Mouse (Mus musculus) adrenal gland, postnatal 25 days (tissue): Measurements from ENCODE around the gene Pold2. TPM values are rescaled to one million over a fixed set of nuclear protein-coding genes. Genes with fewer than 3 reads are reported as not detected.
"Not testable (repeated sequence)": the region's sequence is repeated elsewhere in the genome, so short reads cannot be mapped to it uniquely, and the experiment has no call there.

Source experiments
- DNase-seq: peaks from one replicate; pipeline ENCODE4 v3.0.0; 2021; ENCODE audit warnings: mixed read lengths
- total RNA-seq: library from RNA; stranded (reverse); gene quantifications from 2 replicates; pipeline ENCODE4 v1.2.3, GENCODE M21; 2021

Pold2 gene
- total RNA-seq, 1 experiment from 2014 or later: 42.2 TPM

DNA sequence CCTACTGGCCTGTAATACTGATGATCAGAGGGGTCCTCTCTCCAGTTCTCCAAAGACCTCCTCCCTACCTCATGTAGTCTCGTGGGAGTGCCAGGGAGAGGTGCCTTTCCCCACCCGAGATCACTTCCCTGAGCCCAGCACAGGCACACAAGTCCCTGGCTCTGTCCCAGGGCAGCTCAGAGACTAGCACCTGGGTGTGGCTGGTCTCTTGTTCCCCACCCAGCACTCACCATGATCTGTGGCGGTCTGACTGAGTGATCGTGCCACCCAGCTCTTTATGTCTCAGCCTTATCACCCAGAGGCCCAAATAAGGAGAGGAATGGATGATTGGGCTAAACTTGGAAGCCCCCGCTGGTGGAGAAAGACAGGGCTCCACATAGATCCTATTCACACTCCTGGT is 20.4 kb upstream of the Pold2 start, which contains the start of gene Myl7:
Gene Myl7 (minus strand): TSS at position 252 of the 400 bp plus-strand sequence.
- DNase-seq: no peak

DNA sequence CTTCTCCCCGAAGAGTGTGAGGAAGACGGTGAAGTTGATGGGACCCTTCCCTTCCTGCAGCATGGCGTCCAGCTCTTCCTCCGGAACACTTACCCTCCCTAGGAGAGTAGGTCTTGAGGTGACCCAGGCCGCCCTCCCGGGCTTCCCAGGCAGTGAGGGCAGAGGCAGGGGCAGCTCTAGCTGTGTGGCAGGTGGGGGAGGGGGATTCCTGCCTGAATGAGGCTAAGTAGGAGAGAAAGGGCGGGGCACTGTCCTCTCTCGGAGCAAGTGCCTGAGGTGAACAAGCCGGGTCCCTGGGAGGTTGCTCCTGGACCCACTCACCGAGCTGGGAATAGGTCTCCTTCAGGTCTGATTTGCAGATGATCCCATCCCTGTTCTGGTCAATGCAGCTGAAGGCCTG is 19.7 kb upstream of the Pold2 start:
- DNase-seq: no peak

DNA sequence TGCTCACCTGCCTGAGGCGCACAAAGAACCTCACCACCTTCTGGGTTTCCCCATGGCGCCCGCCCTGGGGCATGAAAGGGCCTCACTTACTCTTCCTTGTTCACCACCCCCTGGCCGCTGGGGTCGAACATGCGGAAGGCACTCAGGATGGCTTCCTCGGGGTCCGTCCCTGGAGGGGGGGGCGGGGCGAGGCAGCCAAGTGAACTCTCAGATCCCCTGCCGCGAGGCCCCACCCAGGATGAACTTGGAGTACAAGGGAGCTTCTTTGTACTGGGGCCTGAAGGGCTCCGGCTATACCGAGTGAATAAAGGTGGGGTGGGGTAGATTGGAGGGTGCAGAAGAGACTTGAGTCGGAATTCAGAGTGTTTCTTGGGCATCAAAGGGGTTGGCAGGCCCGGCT is 19.1 kb upstream of the Pold2 start:
- no peak for DNase-seq

DNA sequence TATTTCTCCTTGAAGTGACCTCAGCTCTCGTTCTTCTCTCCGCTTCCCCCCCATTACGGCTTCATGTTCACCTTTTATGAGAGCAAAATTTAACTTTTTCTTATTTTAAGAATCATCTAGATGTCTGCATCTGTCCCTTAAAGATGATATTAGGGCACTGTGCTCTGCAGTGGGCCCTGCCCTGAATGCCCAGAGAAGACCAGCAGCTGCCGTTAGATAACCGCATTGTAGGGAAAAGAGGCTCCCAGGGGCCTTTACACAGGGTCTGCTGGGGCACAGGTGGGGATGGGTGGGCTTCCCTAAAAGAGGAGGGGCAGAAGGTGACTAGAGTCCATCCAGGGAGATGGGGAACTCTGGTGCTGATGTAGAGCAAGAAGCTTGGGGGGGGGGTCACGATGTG is 15.7 kb upstream of the Pold2 start:
- no peak for DNase-seq

DNA sequence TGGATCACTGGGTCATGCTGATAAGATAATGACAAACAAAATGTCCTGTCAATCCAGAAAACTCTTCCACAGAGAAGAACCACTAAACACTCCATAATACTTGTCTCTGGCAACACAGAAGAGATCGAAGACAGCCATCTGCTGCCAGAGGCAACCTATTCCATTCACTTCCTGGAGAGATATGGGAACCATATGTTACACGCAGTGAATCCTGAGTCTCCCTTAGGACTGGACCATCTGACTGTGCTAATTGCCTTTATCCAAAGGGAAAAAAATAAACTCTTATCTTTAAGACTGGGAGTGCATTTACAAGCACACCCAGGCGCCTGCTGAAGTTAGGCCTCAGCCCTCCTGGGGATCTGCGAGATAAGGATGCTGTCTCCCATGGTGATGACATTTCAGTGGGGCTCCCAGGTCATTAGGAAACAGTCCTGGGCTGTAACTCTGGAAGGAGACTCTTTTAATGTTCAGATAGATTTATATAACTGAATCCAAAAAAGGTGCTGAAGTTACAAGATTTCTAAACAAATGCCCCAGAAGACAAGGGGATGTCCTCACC is 14.8 kb upstream of the Pold2 start:
- no peak for DNase-seq

DNA sequence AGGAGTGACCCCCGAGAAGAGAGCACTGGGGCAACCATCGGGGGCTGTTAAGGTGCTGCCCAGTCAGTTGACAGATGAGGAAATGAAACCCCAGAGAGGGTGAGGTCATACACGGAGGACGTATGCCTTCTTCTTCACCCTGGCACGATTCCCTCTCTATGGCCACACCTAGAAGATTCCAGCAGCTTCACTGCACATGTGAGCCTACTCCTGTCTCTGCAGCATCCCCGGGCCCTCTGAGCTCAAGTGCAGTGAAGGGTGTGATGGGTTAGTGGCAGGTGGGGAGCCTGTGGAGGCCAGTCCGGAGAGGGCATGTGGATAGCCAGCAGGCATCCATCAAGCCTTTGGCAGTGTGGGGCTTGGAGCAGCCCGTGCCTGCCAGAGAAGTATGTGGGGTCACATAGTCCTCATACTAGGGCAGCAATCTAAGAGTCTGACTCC is 14.1 kb upstream of the Pold2 start:
- DNase-seq: no peak

DNA sequence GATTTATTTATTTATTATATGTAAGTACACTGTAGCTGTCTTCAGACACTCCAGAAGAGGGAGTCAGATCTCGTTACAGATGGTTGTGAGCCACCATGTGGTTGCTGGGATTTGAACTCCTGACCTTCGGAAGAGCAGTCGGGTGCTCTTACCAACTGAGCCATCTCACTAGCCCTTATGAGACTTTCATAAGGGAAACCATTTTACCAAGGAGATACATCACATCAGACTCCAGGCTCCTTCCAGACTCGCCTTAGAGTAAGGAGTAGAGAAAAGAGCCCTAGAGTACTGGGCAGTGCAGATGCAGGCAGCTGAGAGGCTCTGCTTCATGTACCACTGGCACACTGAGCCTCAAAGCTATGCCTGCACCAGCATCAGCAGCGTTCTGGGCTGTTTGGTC is 10.5 kb upstream of the Pold2 start:
- DNase-seq: not testable (repeated sequence)

DNA sequence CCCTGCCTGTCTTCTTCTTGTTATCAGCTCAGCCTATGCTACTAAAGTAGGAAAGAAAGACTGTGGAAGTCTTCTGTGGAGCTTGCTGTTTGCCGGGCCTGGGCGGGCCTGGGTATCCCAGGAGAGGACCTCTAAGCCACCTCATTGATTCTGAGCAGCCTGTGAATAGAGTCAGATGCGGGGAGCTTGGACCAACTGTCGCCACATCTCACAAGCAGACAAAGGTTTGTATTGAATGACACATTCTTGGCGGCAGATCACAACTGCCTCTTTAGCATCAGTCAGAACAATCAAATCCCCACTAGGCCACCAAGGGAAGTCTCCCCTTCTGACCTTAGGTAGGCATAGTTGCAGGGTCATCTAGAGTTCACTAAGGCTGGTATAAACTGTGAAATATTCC is 9.2 kb upstream of the Pold2 start:
- no peak for DNase-seq

DNA sequence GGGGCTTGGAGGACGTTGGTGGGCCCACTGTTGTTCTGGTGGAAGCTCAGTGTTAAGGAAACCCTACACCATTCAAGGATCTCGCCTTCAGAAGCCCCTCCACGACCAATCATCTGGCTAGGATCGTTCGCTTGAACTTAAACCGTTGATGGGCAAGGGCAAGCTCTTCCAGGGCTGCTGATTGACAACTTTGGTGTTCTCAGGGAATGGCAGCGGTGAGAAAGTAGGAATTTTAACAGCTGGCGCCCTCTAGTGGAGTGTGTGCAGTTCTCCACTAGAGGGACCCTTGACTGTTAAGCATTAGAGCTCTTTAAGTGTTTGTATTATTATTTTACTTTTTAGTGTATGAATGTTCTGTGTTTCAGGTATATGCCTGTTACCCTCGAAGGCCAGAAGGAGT is 8.1 kb upstream of the Pold2 start:
- DNase-seq: peak; percentile 55

DNA sequence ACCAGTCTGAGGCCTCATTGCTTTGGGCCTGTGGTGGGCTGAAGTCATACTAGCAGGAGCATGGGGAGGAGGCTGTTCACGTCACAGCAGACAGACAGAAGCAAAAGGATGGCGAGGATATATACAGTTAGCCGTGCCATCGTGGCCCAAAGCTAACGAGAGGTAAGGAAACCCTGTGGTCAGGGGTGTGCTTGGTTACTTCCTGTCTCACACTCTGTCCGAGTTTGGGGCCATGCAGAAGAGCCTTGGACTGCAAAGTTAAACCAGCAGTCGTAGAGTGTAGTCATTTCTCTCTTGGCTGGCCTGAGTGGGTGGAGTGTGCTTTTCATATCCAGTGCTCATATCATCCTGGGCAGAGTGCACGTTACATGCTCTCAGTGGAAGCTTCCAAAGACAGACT is 4.4 kb upstream of the Pold2 start:
- no peak for DNase-seq

DNA sequence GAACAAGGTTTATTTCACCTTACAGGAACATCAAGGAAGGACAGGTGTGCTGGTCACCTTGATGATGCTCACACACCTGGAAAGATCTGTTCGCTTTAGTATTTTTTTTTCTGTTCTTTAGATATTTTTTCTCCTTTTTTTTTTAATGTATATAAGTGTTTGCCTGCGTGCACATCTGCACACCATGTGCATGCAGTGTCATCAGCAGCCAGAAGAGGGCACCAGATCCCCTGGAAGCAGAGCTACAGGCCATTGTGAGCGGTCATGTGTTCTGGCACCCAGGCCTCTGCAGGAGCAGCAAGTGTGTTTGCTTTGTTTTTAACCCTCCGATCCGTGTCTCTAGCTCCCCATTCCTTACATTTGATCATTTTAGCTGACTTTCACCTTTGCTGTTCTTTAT is 1.8 kb upstream of the Pold2 start:
- peak; percentile 59 for DNase-seq

DNA sequence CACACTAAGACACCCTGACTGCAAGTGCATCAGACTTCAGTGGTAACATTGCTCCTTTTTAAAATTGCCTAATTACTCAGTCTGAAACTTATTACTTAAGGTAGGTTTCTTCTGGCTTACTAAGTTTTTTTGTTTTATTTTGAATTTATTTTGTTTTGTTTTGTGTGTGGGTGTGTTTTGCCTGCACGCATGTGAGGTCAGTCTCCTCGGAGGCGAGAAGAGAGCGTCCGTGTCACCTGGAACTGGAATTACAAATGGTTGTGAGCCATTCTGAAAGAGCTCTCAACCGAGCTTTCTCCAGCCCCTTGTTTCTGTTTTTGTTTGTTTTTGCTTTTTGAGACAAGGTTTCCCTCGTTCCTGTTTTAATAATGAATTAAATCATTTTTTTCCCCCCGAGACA is 569 bp upstream of the Pold2 start:
- no peak for DNase-seq

DNA sequence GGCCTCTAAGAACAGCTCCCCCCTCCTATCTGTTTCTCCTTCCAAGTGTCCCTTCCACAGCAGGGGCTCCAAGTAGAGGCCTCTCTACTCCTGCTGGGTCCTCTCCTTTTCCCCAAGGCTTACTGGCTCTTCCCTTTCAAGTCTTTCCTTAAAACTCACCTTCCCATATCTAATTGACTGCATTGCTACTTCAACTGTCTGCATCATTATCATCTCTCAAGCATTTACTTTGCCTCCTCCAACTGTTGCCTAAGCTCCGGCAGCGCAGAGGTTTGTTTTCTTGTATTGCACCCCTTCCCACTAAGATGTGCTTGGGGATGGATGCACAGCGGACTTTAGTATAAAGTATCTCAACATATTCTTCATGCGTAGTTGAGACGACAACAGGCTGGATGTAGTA is 671 bp downstream of the Pold2 start:
- no peak for DNase-seq

DNA sequence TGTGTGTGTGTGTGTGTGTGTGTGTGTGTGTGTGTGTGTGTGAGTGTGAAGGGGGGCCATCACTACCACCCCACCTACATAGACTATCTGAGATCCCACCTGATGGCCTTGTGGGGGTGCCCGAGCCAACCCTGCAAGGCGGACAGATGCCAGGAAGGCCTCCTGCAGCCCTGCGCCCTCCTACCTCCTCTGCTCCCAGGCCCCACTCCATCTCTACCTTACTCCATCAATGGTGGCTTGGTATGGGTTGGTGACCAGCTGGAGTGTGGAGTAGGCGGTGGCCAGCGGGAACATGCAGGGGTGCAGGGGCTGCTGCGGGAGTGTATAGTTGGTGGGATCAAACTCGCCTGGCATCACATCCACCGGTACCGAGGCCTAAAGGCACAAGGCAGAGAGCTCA is 4.9 kb downstream of the Pold2 start:
- no peak for DNase-seq

DNA sequence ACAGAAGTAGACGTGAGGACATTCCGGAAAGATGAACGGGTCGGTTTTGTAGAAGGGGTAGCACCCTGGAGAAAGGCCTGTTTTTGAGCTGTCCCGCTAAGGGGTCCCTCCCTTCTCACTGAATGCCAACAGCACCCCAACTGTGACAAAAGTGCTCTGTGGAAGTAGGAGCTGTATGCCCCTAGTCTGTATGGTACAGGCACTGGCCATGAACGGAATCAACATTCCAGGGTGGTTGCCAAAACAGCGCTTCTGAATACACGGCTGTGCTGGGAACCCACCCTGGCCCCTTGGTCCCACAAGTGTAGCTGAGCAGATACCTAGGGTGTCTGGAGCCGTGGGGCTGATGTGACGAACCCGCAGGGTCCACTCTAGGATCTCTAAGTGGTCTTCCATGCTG is 5.4 kb downstream of the Pold2 start:
- no peak for DNase-seq

DNA sequence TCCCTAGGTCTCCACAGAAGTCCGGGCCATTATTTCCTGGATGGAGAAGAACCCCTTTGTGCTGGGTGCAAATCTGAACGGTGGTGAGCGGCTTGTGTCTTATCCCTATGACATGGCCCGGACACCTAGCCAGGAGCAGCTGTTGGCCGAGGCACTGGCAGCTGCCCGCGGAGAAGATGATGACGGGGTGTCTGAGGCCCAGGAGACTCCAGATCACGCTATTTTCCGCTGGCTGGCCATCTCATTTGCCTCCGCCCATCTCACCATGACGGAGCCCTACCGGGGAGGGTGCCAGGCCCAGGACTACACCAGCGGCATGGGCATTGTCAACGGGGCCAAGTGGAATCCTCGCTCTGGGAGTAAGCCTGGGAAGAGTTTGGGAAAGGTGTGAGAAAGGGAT is 8.0 kb downstream of the Pold2 start:
- DNase-seq: no peak

DNA sequence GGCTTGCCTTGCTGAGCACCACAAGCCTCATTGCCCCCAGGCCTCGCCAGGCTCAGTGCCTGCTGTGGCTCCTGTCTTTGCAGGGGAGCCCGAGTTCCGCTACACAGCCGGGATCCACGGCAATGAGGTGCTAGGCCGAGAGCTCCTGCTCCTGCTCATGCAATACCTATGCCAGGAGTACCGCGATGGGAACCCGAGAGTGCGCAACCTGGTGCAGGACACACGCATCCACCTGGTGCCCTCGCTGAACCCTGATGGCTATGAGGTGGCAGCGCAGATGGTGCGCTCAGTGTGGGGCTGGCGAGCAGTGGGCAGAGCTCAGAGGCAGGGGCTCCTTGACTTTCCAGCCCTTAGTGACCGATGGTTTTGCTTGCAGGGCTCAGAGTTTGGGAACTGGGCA is 8.8 kb downstream of the Pold2 start:
- no peak for DNase-seq

DNA sequence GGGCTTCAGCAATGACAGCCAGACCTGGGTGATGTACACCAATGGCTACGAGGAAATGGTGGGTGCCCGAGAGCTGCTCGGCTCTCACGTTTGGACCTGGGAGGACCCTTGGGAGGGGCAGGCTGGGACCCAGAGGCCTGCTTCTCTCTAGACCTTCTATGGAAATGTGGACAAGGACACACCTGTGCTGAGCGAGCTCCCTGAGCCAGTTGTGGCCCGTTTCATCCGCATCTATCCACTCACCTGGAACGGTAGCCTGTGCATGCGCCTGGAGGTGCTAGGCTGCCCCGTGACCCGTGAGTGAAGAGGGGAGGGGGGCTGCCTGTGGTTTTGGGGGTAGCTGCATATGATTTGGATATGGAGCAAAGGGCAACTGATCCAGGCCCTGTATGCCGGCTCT is 9.8 kb downstream of the Pold2 start:
- DNase-seq: no peak

DNA sequence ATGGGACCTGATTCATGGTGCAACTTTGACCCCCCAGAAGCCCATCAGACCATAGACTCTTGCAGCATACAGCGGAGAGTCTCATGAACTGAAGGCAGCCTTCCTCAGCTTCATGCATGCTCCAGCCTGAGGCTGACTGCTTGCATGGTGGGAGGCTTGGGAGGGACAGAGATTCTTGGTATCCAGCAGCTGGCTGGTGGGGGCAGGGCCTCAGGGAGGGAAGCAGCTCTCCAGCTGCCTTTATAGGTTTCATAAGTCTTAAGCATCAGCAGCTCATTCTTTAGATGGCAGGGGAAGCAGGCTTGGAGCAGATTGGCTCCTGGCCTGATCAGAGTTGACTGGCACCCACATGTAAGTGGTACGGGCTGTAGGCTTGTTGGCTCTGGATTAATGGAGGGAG is 10.9 kb downstream of the Pold2 start:
- no peak for DNase-seq

DNA sequence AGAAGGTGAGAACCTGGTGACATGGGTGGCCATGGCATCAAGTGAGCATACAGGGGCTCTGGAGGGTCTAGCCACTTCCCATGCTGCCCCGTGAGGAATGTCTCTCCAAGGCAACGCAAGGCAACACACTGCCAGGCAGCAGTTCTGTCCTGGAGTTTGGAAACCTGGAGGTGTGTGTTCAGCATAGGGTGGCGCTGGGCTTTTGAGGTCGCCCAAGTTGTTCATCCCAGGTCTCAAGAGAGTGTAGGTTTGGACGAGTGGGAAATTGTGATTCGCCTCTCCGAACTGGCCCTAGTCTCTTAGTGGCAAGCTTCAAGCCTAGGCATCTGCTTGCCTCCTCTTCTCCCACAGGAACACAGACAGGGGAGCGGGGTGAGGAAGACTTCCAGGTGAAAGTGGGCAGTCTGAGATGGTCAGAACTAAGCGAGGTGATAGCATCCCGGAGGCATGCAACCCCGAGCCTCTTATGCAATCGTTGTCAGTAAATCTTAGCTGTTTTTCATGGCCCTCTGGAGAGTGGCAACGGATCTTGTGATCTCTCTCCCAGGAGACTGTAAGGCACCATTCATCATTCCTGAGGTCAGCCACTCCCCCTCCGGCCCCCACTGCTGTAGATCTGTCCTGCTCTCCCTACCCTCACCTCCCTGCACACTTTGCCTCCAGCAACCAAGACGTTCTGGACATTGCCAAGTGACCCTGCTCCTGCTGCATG is 15.5 kb downstream of the Pold2 start:
- peak; percentile 69 for DNase-seq

DNA sequence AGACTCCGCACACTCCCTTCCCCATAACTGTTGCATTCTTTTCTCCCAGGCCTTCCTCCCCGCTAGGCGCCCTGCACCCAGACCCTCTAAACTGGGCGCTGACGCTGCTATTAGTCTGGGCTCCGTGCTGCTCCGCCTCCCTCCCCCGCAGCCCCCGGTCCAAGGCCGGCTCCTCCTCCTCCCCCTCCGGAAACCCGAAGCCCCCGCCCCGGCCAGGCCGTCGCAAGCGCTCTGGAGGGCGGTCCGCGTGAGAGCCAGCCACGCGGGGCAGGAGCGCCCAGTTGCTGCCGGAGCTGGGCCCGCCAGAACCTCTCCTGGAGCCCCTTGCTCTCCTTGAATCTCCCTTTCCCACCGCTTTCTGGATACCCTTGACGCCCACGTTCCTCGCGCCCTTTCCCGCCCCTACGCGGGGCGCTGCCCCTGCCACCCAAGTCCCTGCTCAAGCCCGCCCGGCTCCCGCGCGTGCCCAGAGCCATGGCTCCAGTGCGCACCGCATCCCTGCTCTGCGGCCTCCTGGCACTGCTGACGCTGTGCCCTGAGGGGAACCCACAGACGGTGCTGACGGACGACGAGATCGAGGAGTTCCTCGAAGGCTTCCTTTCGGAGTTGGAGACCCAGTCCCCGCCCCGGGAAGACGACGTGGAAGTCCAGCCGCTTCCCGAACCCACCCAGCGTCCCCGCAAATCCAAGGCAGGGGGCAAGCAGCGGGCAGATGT is 16.3 kb downstream of the Pold2 start, which contains the start of gene Aebp1:
Gene Aebp1 (plus strand): TSS at position 270 of the 716 bp plus-strand sequence.
- peak; percentile 89 for DNase-seq

DNA sequence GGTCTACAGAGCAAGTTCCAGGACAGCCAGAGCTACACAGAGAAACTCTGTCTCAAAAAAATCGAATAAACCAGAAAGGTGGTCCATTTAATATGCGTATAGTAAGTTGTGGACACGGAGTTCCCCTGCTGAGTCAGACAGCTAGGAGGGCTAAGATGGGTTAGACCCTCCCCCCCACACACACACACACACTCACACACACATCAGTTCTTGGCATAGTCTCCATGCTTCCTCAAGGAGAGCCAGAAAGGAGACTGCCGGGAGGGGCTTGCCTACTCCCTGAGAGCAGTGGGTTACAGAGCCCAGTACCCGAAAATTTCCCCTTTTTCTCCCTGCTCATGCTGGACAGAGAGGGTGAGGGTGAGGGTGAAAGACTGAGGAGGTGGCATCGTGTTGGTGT is 17.5 kb downstream of the Pold2 start:
- DNase-seq: no peak

DNA sequence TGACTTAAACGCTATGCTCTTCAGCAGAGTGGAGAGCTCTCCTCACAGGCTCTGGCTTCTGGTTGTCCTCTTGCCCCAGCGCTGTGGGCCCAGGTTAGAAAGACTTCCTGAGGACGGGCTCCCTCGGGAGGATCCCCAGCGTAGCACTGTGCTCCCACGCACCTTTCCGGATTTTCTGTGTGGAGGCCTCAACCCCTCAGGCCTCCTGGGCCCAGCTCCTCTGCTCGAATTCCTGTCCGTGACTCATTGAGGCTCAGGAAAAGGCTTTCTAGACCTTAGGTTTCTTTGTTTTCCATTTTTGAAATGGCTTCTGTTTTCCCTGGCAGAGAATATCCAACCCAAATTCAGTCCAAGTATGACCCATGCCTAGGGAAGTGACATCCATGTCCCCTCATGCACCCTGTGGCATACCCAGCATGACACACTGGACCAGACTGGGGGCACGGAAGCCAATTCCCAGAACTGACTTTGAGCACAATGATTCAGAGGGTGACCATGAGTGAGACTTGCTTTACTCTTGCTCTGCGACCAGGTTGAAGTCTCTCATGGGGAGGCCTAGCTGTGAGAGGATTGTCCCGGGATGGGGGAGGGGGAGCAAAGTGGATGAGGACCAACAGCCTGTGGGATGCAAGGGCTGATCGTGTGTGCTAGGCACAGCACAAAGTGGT is 18.1 kb downstream of the Pold2 start:
- no peak for DNase-seq
